Mouse (Mus musculus) frontal cortex, postnatal 10 days (tissue): Measurements from ENCODE around the gene Mrpl21.

ENCODE experiments used
- DNase-seq, 2 experiments: peaks; one replicate each; pipeline ENCODE4 v3.0.0; 2022; ENCODE audit warnings: low spot score in 2 of 2, mixed read lengths in 1 of 2

Mrpl21 gene

GRCm38 (mm10) chr19:3282572-3283467 lies at the start of gene Mrpl21, which contains the start of gene Ighmbp2:
Gene Mrpl21 (plus strand): TSS chr19:3282901.
Gene Ighmbp2 (minus strand): TSS chr19:3283017.
- peak; percentile 89 to 92 for DNase-seq

GRCm38 (mm10) chr19:3260016-3260415 lies 22.7 kb upstream of the Mrpl21 start:
- peak in 1 of 2 experiments; percentile 2 for DNase-seq

GRCm38 (mm10) chr19:3260591-3260990 lies 22.1 kb upstream of the Mrpl21 start:
- no peak for DNase-seq

GRCm38 (mm10) chr19:3261336-3261735 lies 21.4 kb upstream of the Mrpl21 start:
- peak in 1 of 2 experiments; percentile 5 for DNase-seq

GRCm38 (mm10) chr19:3261764-3262525 lies 20.8 kb upstream of the Mrpl21 start:
- DNase-seq: peak in 1 of 2 experiments; percentile 4

GRCm38 (mm10) chr19:3264348-3264747 lies 18.4 kb upstream of the Mrpl21 start:
- DNase-seq: peak in 1 of 2 experiments; percentile 4

- DNase-seq: peak; percentile 3 to 5
Observed at GRCm38 (mm10) chr19:3265180-3265579, 17.5 kb upstream of the Mrpl21 start.

GRCm38 (mm10) chr19:3266136-3266535 lies 16.6 kb upstream of the Mrpl21 start:
- DNase-seq: peak in 1 of 2 experiments; percentile 2

- peak in 1 of 2 experiments; percentile 2 for DNase-seq
Observed at GRCm38 (mm10) chr19:3266676-3267075, 16.0 kb upstream of the Mrpl21 start.

- DNase-seq: peak; percentile 2 to 3
Observed at GRCm38 (mm10) chr19:3267340-3267739, 15.4 kb upstream of the Mrpl21 start.

- DNase-seq: peak; percentile 2 to 3
Observed at GRCm38 (mm10) chr19:3268218-3268980, 14.3 kb upstream of the Mrpl21 start.

GRCm38 (mm10) chr19:3269279-3269678 lies 13.4 kb upstream of the Mrpl21 start:
- DNase-seq: peak; percentile 1 to 4

GRCm38 (mm10) chr19:3269803-3270202 lies 12.9 kb upstream of the Mrpl21 start:
- peak; percentile 2 for DNase-seq

- DNase-seq: no peak
Observed at GRCm38 (mm10) chr19:3271366-3271765, 11.3 kb upstream of the Mrpl21 start.

GRCm38 (mm10) chr19:3273331-3273730 lies 9.4 kb upstream of the Mrpl21 start:
- no peak for DNase-seq

GRCm38 (mm10) chr19:3275744-3276365 lies 6.8 kb upstream of the Mrpl21 start:
- no peak for DNase-seq

GRCm38 (mm10) chr19:3281886-3282285 lies 815 bp upstream of the Mrpl21 start:
- no peak for DNase-seq

- no peak for DNase-seq
Observed at GRCm38 (mm10) chr19:3289006-3289405, 6.3 kb downstream of the Mrpl21 start.

GRCm38 (mm10) chr19:3292028-3292427 lies 9.3 kb downstream of the Mrpl21 start:
- peak in 1 of 2 experiments; percentile 46 for DNase-seq

- no peak for DNase-seq
Observed at GRCm38 (mm10) chr19:3292993-3293392, 10.3 kb downstream of the Mrpl21 start.

GRCm38 (mm10) chr19:3295245-3295644 lies 12.5 kb downstream of the Mrpl21 start:
- no peak for DNase-seq
